Mouse (Mus musculus): ENCODE data around the gene Lrrc8d. TPM values are rescaled to one million over a fixed set of nuclear protein-coding genes. Genes with fewer than 3 reads are reported as not detected.

Lrrc8d gene
- polyA plus RNA-seq, 1 experiment = 30.2 TPM

DNA sequence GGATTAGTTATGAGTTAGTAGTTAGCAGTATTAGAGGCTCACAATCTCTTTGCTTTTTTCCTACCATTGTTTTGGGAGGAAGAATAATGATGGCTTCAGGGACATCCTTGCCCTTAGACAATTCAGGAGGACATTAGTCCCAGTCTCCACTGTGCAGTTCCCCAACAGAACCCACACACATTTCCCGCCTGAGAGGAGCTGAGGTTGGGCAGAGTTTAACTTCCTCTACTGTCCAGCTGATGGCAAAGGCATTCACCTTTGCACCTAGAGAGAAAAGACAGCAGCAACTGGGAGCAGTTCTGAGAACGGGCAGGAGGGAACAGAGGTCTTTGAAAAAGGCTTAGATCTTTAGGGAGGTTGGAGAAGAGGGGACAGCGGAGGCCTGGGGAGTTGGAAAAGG lies 134.2 kb downstream of the Lrrc8d start:
- TF ChIP-seq POLR2A (IDR thresholded peaks at IDR 0.05; ENCODE audit: low read depth, low read length) (no peak), CTCF (IDR thresholded peaks at IDR 0.05; ENCODE audit: borderline replicate concordance, insufficient read depth, low read length) (no peak)
- Histone ChIP-seq H3K4me3 (ENCODE audit: insufficient read depth, low read length) (no peak overlapping the region), H3K4me1 (ENCODE audit: control insufficient read depth, insufficient read depth, low read length) (peaks cover 4% of the 10 kb centered on the region; the same call in 1 of the 2 replicates), H3K27ac (ENCODE audit: insufficient read depth, low read length) (no peak overlapping the region)

DNA sequence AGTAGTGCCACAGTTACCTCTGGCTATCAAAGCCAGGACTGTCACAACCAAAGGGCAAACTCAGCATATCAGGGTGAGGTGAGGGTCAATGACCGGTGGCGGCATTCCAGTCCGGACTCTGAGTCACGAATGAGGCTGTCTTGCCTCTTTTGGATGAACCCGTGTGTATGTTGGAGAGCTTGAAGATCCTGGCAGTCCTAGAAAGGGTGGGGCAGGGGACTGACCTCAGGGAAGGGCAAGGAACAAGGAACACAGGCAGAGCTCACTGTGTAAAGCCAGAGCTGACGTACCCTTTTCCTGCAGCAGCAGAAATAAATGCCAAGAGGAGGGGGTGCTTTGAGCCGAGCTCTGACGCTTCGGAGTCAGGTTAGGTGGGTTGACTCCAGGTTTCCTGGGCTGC lies 136.2 kb downstream of the Lrrc8d start:
- Histone ChIP-seq H3K27ac (ENCODE audit: insufficient read depth, low read length) (no peak overlapping the region), H3K4me1 (ENCODE audit: control insufficient read depth, insufficient read depth, low read length) (peaks cover 4% of the 10 kb centered on the region; the same call in 1 of the 2 replicates), H3K4me3 (ENCODE audit: insufficient read depth, low read length) (no peak overlapping the region)
- no peak for TF ChIP-seq CTCF (IDR thresholded peaks at IDR 0.05; ENCODE audit: borderline replicate concordance, insufficient read depth, low read length)
- TF ChIP-seq POLR2A (IDR thresholded peaks at IDR 0.05; ENCODE audit: low read depth, low read length) = no peak

DNA sequence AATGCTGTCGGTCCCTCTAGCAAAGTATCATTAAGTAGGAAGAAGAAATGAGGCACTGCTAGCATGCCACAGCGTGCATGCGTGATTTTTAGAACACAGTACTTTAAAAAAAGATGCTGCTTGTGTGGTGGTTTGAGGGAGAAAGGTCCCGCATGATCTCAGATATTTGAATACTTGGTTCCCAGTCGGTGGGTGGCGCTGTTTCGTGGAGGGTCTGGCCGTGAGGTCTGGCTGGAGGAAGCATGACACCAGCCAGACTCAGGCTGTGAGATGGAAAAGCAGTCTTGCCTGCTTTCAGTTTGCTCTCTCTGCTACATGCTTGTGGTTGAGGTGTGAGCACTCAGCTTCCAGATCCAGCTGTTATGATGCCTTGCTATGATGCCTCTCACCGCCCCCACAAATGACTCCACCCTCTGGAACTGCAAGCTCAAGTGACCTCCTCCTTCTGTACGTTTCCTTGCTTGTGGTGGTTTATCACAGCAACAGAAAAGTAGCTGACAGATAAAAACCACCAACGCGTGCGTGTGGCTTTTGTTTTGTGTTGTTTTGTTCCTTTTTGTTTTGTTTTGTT lies 140.1 kb downstream of the Lrrc8d start:
- no peak overlapping the region for H3K27ac ChIP-seq (ENCODE audit: insufficient read depth, low read length)
- no peaks in the 10 kb centered on the region for H3K4me1 ChIP-seq (ENCODE audit: control insufficient read depth, insufficient read depth, low read length)
- H3K4me3 ChIP-seq (ENCODE audit: insufficient read depth, low read length) = no peak overlapping the region
- TF ChIP-seq POLR2A (IDR thresholded peaks at IDR 0.05; ENCODE audit: low read depth, low read length) = no peak
- no peak for TF ChIP-seq CTCF (IDR thresholded peaks at IDR 0.05; ENCODE audit: borderline replicate concordance, insufficient read depth, low read length)

DNA sequence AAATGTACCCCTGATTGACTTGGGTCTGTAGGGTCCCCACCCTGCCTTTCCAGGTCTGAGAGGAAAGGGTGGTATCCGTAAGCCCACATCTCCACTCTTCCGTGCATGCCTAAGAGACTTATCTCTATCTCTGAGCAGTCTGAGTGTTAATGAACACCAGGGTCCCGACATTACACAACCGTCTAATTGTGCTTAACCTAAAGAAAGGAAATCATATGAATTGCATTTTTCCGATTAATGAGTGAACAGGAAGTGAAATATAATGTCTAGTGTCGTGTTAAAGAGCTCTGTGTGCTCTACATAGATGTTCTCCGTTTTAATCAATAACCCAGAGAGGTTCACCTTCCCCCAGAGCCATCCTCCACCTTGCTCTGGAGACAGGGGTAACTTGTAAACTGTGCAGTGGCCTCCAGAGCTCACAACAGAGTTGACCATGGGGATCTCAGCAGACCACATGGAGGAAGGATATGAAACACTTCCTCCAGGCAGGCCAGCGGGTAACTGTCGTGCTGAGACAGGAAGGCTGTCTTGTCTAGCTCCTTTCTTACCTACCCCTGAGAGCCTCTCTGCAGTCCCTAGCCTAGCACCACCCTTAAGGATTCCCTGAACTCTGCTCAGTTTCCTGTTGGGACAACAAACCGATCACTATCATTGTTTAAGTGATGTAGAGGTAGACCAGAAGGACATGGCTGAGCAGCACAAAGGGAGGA lies 144.4 kb downstream of the Lrrc8d start:
- no peaks in the 10 kb centered on the region for H3K4me1 ChIP-seq (ENCODE audit: control insufficient read depth, insufficient read depth, low read length)
- no peak overlapping the region for H3K27ac ChIP-seq (ENCODE audit: insufficient read depth, low read length)
- no peak overlapping the region for H3K4me3 ChIP-seq (ENCODE audit: insufficient read depth, low read length)
- no peak for TF ChIP-seq POLR2A (IDR thresholded peaks at IDR 0.05; ENCODE audit: low read depth, low read length)
- TF ChIP-seq CTCF (IDR thresholded peaks at IDR 0.05; ENCODE audit: borderline replicate concordance, insufficient read depth, low read length) = no peak

DNA sequence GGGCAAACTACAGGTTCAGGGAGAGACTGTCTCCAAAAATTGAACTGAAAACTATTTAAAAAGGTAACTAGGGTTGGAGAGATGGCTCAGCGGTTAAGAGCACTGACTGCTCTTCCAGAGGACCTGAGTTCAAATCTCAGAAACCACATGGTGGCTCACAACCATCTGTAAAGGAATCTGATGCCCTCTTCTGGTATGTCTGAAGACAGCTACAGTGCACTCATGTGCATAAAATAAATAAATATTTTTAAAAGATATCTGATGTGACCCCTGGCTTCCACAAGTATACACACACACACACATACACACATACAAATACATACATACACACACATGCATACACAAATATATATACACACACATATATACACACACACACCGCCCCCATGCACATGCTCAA lies 145.3 kb downstream of the Lrrc8d start:
- Histone ChIP-seq H3K27ac (ENCODE audit: insufficient read depth, low read length) (no peak overlapping the region), H3K4me1 (ENCODE audit: control insufficient read depth, insufficient read depth, low read length) (no peaks in the 10 kb centered on the region), H3K4me3 (ENCODE audit: insufficient read depth, low read length) (no peak overlapping the region)
- TF ChIP-seq CTCF (IDR thresholded peaks at IDR 0.05; ENCODE audit: borderline replicate concordance, insufficient read depth, low read length) = no peak
- TF ChIP-seq POLR2A (IDR thresholded peaks at IDR 0.05; ENCODE audit: low read depth, low read length) = no peak

DNA sequence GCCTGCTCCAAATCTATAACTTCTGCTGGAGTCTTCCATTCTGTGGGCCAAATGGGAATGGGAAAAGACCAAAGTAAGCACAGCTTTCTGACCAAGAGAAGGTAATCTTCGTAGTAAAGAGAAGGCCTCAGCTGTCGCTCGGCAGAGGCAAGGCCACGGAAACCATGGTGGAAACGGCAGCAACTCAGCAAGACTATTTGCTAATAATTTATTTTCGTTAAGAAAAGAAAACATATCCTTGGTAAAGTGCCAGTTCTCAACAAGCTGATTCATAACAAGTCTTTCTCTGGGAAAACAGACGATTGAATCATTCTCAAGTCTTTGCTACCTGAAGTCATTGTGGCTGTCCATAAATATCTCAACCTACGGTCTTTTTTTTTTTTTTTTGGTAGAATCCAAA lies 148.0 kb downstream of the Lrrc8d start:
- Histone ChIP-seq H3K4me3 (ENCODE audit: insufficient read depth, low read length) (no peak overlapping the region), H3K4me1 (ENCODE audit: control insufficient read depth, insufficient read depth, low read length) (no peaks in the 10 kb centered on the region), H3K27ac (ENCODE audit: insufficient read depth, low read length) (no peak overlapping the region)
- TF ChIP-seq POLR2A (IDR thresholded peaks at IDR 0.05; ENCODE audit: low read depth, low read length) (no peak), CTCF (IDR thresholded peaks at IDR 0.05; ENCODE audit: borderline replicate concordance, insufficient read depth, low read length) (no peak)

DNA sequence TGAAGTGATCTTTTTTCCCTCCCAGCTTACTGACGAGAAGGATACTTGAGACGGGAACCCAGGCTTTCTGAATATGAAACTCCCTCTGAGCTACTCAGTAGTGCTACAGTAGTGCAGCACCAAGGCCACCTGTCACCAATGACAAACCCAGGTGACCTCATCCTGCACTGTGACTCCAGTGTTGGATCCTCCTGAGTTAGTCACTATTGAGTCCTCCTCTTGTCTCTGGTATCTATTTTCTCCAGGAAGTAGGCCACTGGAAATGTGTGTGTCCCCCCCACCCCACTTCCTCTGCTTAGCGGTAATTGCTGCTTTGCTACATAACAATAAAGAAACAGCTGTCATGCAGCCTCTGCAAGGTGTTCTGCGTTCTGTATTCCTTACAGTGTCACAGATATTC lies 149.5 kb downstream of the Lrrc8d start:
- Histone ChIP-seq H3K4me1 (ENCODE audit: control insufficient read depth, insufficient read depth, low read length) (no peaks in the 10 kb centered on the region), H3K27ac (ENCODE audit: insufficient read depth, low read length) (no peak overlapping the region), H3K4me3 (ENCODE audit: insufficient read depth, low read length) (no peak overlapping the region)
- no peak for TF ChIP-seq POLR2A (IDR thresholded peaks at IDR 0.05; ENCODE audit: low read depth, low read length)
- TF ChIP-seq CTCF (IDR thresholded peaks at IDR 0.05; ENCODE audit: borderline replicate concordance, insufficient read depth, low read length) = no peak

DNA sequence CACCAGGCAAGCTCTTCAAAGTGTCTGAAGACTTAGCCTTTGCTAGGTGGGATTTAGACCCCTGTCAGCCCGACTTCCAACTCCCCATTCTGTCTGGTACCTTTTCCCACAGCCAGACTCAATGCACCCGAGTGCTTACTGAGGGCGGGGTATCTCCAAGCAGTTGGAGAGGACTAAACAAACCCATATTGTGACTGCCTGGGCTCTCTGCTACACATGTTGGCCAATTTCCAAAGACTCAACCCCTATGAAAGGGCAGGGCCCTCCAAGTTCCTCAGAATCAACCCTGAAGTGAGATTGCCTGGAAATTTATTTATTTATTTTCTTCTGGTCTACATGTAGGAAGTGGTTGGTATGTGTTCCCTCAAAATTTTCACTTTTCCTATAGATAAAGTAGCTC lies 149.9 kb downstream of the Lrrc8d start:
- Histone ChIP-seq H3K4me1 (ENCODE audit: control insufficient read depth, insufficient read depth, low read length) (no peaks in the 10 kb centered on the region), H3K27ac (ENCODE audit: insufficient read depth, low read length) (no peak overlapping the region), H3K4me3 (ENCODE audit: insufficient read depth, low read length) (no peak overlapping the region)
- TF ChIP-seq POLR2A (IDR thresholded peaks at IDR 0.05; ENCODE audit: low read depth, low read length) = no peak
- no peak for TF ChIP-seq CTCF (IDR thresholded peaks at IDR 0.05; ENCODE audit: borderline replicate concordance, insufficient read depth, low read length)

DNA sequence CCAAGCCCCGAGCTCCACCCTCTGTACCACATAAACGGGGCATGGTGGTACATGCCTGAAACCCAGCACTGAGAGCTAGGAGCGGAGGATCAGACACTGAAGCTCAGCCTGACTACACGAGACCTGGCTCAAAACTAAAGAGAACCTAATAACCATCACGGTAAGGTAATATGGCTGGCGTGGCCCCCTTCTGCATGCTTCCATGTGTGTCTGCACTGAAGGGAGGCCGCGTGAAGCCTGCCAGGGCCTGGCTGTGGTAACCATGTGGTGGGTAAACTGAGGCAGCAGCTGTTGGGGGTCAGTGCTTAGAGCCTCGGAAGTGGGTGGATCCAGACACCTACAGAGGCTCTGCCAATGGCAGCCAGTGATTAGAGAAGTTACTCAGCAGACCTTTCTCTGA lies 153.5 kb downstream of the Lrrc8d start:
- Histone ChIP-seq H3K27ac (ENCODE audit: insufficient read depth, low read length) (no peak overlapping the region), H3K4me1 (ENCODE audit: control insufficient read depth, insufficient read depth, low read length) (0 out of 2 replicates have a peak, but pooled peaks cover 3% of the 10 kb centered on the region), H3K4me3 (ENCODE audit: insufficient read depth, low read length) (no peak overlapping the region)
- no peak for TF ChIP-seq POLR2A (IDR thresholded peaks at IDR 0.05; ENCODE audit: low read depth, low read length)
- no peak for TF ChIP-seq CTCF (IDR thresholded peaks at IDR 0.05; ENCODE audit: borderline replicate concordance, insufficient read depth, low read length)

DNA sequence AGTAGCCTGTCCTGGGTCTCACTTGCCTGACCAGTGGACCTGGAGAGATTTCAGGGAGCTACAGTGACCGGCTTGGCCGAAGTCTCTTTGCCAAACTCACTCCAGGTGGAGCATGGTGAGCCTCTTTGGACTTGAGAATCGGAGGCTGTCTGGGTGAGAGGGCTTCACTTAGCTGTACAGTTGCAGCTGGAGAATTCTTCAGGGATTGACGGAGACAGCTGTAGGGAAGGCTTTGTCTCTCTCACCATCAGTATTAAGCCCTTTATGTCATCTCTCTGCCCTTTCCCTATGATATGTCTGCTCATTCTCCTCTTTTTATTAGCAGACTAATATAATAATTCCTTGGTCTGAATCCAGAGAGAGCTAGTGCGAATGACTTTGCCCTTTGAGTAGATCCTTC lies 157.7 kb downstream of the Lrrc8d start:
- H3K4me3 ChIP-seq (ENCODE audit: insufficient read depth, low read length) = no peak overlapping the region
- H3K27ac ChIP-seq (ENCODE audit: insufficient read depth, low read length) = no peak overlapping the region
- H3K4me1 ChIP-seq (ENCODE audit: control insufficient read depth, insufficient read depth, low read length) = 0 out of 2 replicates have a peak, but pooled peaks cover 3% of the 10 kb centered on the region
- TF ChIP-seq CTCF (IDR thresholded peaks at IDR 0.05; ENCODE audit: borderline replicate concordance, insufficient read depth, low read length) (no peak), POLR2A (IDR thresholded peaks at IDR 0.05; ENCODE audit: low read depth, low read length) (no peak)

All from embryonic fibroblast, embryonic 13.5 days (primary cell).